Mouse (Mus musculus) layer of hippocampus, adult 8-10 months (tissue): Measurements from ENCODE around the gene Egfr. TPM values are rescaled to one million over a fixed set of nuclear protein-coding genes. Genes with fewer than 3 reads are reported as not detected.

ENCODE experiments used
- DNase-seq, 2 experiments: peaks; one replicate each; pipeline ENCODE4 v3.0.0; 2022; ENCODE audit warnings: low spot score in 2 of 2
- total RNA-seq, 4 experiments: library from RNA; stranded (reverse); gene quantifications; 2 replicates each; pipeline ENCODE4 v1.2.4; 2022

Gene Egfr
- total RNA-seq, 4 experiments from 2014 or later = 11.1 to 15.6 (median 14.5) TPM

DNA sequence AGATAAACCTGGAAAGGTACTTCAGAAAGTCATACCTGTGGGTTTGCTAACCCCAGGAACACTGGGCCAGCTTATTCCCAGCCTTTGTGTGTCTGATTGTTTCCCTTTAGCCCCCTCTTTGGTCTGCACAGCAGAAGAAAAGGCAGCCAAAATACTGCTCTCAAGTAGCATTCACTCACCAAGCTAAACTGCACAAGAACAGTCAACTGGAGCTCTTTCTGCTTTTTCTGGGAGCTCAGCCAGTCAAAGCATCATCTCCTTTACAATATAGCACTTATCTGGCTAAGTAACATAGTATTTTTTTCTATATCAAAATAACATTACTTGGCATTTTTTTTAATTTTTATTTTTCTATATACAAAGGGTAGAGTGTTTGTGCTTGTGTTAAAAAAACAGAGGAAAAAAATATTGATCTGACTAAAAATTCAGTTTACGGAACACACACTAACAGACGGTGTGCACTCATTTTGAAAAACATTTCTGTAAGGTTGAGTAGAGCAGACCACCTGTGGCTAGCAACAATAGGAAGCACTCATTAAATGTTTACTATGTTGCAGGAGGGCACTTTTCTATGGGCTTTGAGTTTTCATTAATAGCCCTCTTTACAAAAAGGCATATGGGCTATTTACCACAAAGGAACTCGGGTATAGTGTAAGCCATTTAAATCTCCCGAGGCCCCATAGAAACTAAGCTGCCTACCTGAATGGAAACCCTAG, 72.0 kb downstream of the Egfr start:
- no peak for DNase-seq

DNA sequence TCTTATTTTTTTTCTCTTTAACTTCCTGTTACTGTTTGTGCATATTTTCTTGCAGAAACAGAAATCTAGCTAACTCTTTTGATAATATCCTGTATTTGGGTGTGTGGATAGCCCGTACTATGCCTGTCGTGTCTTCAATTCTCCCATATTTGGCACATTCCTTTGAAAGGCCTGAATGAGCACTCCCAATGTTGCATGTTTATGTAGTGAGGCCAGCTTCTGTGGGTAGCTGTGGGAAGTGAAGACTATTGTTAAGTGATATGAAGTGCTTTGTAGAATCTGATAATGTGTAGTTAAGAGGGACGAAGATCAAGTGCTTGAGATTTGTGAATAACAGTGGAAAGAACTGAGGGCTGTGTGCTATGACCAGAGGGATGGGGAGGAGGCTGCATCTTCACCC, 77.5 kb downstream of the Egfr start:
- no peak for DNase-seq

- DNase-seq = no peak
Measured at GRCm38 (mm10) chr11:16830531-16831227, 78.7 kb downstream of the Egfr start.

- DNase-seq = peak; percentile 20 to 35
Measured at GRCm38 (mm10) chr11:16831974-16832464, 80.0 kb downstream of the Egfr start.

DNA sequence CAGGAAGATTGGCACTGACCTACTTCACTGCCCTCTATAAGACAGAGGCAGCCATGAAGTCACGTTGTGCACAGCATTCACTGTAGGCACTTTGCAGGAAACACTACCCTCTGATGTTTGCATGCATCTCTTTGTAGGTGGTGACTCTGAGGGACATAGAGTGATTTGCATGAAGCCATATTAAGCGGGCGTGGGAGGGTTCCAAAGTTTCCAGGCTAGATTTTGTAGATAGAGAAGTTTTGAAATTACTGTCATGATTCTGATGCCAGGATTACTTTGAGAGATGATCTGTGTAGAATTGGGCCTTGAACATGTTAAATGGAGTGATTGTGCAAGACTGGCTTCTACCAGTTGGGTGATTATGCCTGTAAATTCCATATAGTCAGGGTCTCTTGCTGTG, 86.8 kb downstream of the Egfr start:
- no peak for DNase-seq

GRCm38 (mm10) chr11:16842924-16843323, 90.9 kb downstream of the Egfr start:
- no peak for DNase-seq

DNA sequence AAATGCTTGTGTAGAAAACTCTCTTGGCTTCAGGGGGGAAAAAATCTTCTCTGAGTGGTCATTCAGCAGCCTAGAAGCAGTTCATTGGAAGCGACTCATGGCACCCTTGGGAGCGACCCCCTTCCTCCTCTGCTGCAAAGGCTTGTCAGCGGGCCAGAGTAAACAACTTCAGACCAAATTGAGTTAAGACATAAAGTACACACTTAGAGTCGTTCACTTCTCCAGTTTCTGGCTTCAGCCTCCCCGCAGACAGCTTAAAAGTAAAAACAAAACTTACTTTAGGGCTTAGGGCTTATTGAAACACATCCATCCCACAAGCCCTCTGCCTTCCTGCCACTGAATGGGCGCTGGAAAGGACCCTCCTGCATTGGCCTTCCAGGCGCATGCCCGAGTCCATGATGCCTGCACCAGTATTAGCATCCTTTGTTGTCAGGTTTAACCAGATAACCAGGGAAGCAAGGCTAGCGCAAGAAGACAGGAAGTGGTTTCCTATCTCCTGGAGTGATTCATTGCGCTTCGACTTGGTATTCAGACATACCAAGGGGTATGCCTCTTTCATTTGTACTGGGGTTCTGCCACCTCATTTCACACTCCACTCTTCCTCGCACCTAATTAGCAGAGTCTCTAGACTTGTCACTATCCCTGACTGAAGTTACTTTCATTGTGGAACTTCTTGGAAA, 92.0 kb downstream of the Egfr start:
- no peak for DNase-seq

DNA sequence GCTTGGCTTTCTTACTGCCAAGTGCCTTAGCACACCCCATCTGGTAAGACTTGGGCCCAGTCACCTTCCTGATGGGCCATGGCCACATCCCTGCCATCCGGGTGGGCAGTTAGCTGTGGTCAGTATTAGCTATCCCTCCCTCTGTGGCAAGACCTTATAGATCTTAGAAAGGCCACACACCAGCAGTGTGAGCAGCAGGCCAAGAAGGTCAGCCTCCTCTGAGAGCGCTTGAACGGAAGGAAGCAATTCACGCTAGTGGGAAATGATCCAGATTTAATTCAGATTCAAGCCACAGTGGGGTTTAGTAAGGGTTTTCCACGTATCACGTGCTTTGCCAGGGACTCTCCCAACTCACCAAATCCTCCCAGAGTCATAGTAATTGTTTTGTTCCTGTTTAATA, 96.9 kb downstream of the Egfr start:
- peak in 1 of 2 experiments; percentile 5 for DNase-seq

- no peak for DNase-seq
Measured at GRCm38 (mm10) chr11:16851361-16851760, 99.4 kb downstream of the Egfr start.

DNA sequence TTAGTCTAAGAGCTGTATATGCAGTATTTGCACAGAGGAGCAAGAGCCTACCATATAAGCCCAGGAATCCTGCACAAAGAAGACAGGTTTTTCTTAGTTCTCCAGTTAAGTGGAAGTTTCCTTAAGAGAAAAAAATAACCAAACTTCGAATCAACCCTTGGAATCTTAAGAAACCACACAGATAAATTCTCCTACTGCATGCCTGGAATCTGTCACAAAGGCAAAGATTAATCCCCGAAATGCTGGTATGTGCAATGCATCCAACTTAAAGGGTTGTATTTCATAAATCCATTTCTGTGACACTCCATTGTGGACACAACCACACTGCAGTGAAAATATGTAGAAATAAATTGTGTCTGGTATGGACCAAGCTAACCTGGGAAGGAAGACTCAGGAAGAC, 102.1 kb downstream of the Egfr start:
- DNase-seq = no peak

DNA sequence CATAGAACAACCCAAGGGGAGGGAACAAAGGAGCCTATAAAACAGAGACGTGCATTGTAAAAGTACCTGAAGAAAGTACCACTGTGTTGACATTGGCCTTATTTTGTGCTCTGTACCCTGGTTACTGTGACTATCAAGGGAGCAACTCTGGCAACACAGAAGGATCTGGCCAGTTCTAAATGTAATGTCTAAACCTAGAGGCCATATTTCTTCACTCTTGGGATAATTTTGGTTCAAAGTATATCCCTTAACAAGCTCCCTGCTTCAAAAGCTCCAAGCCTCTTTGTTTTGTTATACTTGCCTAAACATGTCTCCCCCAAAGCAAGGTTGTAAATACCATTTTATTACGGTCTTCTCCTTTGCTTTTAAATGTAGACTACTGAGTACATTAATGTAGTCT, 105.3 kb downstream of the Egfr start:
- DNase-seq = no peak

DNA sequence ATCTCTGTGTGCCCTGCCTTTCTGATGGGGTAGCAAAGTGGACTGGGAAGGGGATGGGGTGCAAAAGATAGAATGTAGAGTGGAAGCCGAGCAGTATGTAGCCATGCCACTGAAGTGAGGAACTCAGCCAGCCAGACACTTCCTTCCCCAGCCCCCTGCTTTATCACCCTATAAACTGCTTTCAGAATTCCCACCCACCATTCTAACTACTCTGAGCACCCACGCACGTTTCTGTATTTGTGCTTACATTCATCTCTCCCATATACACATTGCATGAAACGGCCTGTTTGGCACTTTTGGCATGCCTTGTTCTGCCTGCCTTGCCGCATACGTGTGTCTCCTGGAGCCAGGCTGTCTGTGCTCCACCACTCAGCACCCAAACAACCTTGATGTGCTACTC, 109.0 kb downstream of the Egfr start:
- DNase-seq = no peak

DNA sequence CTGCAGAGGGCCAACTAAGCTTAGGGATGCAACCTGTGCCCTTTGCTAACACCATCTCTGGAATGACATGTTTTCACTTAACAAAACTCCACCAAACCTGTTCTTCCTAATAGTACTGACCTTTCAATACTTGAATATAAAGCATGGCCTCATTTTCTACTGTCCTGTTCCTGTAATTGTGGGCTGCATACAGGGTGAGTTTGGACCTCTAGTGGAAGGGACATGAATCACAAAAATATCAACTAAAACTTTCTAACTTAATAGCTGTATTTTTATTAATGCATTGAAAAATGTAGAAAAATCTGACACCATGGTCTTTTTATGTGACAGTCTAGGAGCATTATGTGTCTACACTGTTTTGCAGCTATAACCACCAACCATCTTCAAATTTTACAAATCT, 111.5 kb downstream of the Egfr start:
- no peak for DNase-seq

- no peak for DNase-seq
Measured at GRCm38 (mm10) chr11:16864980-16865561, 113.1 kb downstream of the Egfr start.

- DNase-seq = no peak
Measured at GRCm38 (mm10) chr11:16868051-16868450, 116.0 kb downstream of the Egfr start.

DNA sequence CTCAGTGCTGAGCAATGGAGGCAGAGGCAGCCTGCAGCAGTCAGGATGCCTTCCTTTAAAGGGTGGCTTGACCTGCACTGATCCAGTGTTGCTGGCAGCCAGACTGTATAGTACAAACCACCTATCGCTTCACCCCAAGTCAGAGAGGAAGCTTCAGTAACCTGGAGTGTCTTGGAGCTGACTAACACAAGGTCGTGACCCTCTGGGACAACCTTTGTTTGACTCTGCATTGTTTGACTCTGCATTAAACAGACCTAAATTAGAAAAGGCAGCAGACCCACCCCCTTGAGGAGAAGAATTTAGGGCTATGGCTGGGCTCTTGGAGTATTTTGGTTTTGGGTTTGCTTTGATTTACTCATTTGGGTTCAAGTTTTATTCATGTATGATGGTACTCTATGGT, 117.5 kb downstream of the Egfr start:
- no peak for DNase-seq

DNA sequence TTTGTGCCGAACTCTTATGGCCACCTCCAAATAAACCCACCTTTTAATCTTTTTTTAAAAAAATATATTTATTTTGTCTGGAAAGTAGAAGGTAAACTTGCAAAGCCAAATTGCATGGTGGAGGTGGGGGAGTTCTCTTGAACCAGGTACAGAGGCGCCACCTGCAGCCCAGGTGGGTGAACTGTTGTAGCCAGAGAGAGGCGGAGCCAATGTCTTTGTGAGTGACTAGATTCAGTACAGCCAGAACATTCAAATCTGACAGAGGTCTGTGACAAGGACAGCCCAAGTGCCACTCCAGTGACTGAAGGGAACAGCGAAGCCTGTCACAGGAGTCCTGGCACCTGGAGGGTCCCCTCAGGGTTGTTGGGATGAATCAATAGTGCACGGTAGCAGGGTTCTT, 119.1 kb downstream of the Egfr start:
- no peak for DNase-seq

DNA sequence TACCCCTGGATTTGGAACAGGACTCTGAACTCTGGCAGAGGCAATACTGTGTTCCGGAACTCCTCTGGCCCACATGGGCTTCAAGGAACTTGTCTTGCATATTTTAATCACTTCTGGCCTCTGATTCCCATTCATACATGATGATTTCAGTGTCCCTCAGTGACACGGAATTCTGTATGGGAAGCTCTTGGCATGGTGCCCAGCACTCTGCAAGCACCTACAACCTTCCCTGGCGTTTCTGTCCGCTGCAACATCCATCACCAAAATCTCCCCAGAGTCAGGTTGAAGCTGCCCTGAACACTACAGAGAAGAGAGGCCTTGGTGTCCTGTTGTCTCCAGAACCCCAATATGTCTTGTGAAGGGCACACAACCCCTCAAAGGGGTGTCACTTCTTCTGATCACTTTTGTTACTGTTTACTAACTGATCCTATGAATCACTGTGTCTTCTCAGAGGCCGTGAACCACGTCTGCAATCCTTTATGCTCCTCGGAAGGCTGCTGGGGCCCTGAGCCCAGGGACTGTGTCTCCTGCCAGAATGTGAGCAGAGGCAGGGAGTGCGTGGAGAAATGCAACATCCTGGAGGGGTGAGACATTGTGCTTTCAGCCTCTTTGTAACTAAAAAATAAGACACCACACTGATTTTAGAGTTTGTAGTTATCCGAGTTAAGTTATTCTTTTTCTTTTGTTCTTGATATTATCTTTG, 125.8 kb downstream of the Egfr start:
- no peak for DNase-seq

GRCm38 (mm10) chr11:16881932-16882331, 129.9 kb downstream of the Egfr start:
- no peak for DNase-seq

- no peak for DNase-seq
Measured at GRCm38 (mm10) chr11:16886152-16886551, 134.1 kb downstream of the Egfr start.

GRCm38 (mm10) chr11:16888086-16888485, 136.1 kb downstream of the Egfr start:
- no peak for DNase-seq
